Mouse (Mus musculus) spleen, embryonic (tissue): Measurements from ENCODE around the gene Krt77.

Source experiments
- CTCF ChIA-PET: fragments of 350-600 bp; sonication (Branson Sonifier 250); formaldehyde crosslinking; loops from one replicate; lab custom pipeline; 2022; lab: Charles Lee

Gene Krt77

DNA sequence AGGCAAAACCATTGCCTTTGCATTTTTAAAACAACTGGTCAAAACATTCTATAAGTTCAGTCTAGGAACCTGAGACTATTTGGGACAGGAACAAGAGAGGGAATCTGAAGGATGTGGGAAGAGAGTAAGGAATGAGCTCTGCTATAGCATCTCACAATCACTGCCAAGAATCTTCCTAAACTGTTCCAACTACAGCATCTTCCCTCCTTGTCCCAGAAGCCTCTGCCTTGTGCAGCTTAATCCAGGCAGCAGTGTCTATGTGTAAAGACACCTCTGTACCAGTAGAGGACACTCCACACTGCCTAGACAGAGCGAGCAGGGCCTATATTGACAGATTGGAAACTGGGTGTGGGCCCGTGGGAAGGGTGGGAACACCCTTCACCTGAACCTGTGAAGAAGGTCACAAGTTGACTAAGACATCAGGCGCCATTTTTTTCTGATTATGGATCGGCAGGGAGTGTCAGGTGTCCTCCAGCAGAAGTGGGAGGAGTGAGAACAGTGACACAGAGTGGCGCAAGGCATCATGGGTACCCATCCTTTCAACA lies 34.6 kb downstream of the Krt77 start:
- CTCF ChIA-PET: no interaction called here

DNA sequence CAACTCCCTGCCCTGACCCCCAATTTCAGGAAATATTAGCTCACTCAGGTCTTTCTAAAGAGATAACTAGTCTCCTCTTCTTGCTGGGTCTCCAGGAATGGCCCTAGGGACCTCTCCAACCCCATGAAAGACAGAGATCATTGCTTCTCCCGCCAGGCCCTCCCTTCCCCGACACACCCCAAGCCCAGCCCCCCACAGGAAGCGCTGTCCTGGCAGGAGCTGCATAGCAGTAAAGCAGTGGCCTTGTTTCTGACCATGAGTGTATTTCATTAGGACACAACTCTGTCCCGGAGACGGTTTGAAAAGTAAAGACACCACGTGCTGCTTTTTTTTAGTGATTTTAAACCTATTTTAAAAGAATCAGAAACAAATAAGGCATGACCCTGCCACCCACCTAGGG lies 36.4 kb downstream of the Krt77 start:
- CTCF ChIA-PET: no interaction called here

- CTCF ChIA-PET: no interaction called here
Observed at GRCm38 (mm10) chr15:101829441-101829840, 40.1 kb downstream of the Krt77 start.

GRCm38 (mm10) chr15:101821786-101822185 lies 47.7 kb downstream of the Krt77 start:
- CTCF ChIA-PET: interaction anchor here (0.7 kb wide), 1 partner anchor 411 kb away, joined by 4 read pairs; the partner anchor contains the start of gene Krt7

DNA sequence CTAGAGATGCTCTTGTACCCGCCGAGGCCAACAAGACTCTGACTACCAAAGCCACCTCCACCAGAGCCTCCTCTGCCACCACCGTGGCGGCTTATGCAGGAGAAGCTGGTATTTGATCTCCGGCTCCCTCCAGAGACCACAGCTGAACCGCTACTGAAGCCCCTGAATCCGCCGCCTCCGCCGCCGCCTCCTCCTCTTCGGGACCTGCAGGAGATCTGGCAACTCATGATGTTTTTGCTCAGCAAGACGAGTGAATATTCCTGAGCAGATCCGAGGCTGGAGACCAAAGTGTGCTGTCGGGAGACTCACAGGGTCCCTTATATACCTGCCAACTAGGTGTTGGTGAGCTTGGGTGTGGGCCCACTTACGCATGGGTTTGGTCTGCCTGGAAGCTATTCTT lies 51.6 kb downstream of the Krt77 start, which contains the start of gene Krt2:
Krt2 (minus strand) TSS at position 295 of the 400 bp plus-strand sequence.
- CTCF ChIA-PET: no interaction called here
